ENCODE assay signal across 10 mouse cellular contexts in genomic region chrX:136895757-136896156, GRCm38 (mm10). TPM values are rescaled to one million over a fixed set of nuclear protein-coding genes. Genes with fewer than 3 reads are reported as not detected.
DNase-seq lines count a peak whose midpoint lies in the region; ATAC-seq lines count a peak whose summit lies in the region.
"Had no signal": no experiment of that assay in that cellular context is flagged by ENCODE, and none has a peak within 500 bp of the region (broad histone marks: within the 10 kb centered on the region; RNA-seq: fewer than 3 reads in every experiment).

No protein-coding gene starts in this region.

- no peak for ATAC-seq in CD4-positive, CD25-positive, alpha-beta regulatory T cell, adult 4 months

- peak; percentile 43 for DNase-seq in CD4-positive, CD25-positive, alpha-beta regulatory T cell, adult 2 months (ENCODE audit: low read depth, low spot score)
- DNase-seq in kidney, postnatal 10 days, result peak; percentile 30
- DNase-seq in kidney, adult 11 months, result no peak
- peak; percentile 53 for DNase-seq in NIH3T3 (ENCODE audit: low read depth)
- peak; percentile 1 to 2 for DNase-seq in kidney, postnatal 4 days
- DNase-seq in right cerebral cortex, postnatal 4 days, result peak; percentile 2
- no peak for DNase-seq in heart, adult 11 months

RNA-seq across cellular contexts. Expression of gene Rab9b, which starts 27.2 kb away (rescaled TPM):
- not detected for polyA plus RNA-seq in CD4-positive, CD25-positive, alpha-beta regulatory T cell, adult 4 months (2017; shearing (Covaris generic))
- polyA plus RNA-seq: small intestine, adult 2 months had no signal

RNA-seq across cellular contexts. Expression of gene H2bfm, which starts 31.4 kb away (rescaled TPM):
- not detected for polyA plus RNA-seq in CD4-positive, CD25-positive, alpha-beta regulatory T cell, adult 4 months (2017; shearing (Covaris generic))
- polyA plus RNA-seq: limb, embryonic 13.5 days; small intestine, adult 2 months had no signal

Comparison
In these comparisons a context has a peak if more than half of its experiments do, and no peak if none do; other contexts are left out.
1. DNase-seq: peak in CD4-positive, CD25-positive, alpha-beta regulatory T cell, adult 2 months (single experiment), kidney, postnatal 10 days (single experiment), NIH3T3 (single experiment), kidney, postnatal 4 days (2 of 2) and right cerebral cortex, postnatal 4 days (single experiment); none in kidney, adult 11 months (single experiment) and heart, adult 11 months (single experiment).